Mouse (Mus musculus): ENCODE data around the gene Cfap157.

GRCm38 (mm10) chr2:32740916-32741272 is 43.3 kb downstream of the Cfap157 start, which contains the start of gene 6330409D20Rik:
- TF ChIP-seq CTCF (IDR thresholded peaks at IDR 0.05; ENCODE audit: low read depth) (no peak), EP300 (IDR thresholded peaks at IDR 0.05; ENCODE audit: low read depth) (no peak)

Measured in heart, postnatal 0 days (tissue).